Mouse (Mus musculus) kidney, postnatal 36 days (tissue): ENCODE results near the gene Kctd5.
"Not testable (repeated sequence)": the region's sequence is repeated elsewhere in the genome, so short reads cannot be mapped to it uniquely, and the experiment has no call there.

Experiments used
- DNase-seq, 2 experiments: peaks; one replicate each; pipeline ENCODE4 v3.0.0; 2021 to 2022; ENCODE audit warnings: mixed read lengths in 2 of 2

Kctd5 gene

DNA sequence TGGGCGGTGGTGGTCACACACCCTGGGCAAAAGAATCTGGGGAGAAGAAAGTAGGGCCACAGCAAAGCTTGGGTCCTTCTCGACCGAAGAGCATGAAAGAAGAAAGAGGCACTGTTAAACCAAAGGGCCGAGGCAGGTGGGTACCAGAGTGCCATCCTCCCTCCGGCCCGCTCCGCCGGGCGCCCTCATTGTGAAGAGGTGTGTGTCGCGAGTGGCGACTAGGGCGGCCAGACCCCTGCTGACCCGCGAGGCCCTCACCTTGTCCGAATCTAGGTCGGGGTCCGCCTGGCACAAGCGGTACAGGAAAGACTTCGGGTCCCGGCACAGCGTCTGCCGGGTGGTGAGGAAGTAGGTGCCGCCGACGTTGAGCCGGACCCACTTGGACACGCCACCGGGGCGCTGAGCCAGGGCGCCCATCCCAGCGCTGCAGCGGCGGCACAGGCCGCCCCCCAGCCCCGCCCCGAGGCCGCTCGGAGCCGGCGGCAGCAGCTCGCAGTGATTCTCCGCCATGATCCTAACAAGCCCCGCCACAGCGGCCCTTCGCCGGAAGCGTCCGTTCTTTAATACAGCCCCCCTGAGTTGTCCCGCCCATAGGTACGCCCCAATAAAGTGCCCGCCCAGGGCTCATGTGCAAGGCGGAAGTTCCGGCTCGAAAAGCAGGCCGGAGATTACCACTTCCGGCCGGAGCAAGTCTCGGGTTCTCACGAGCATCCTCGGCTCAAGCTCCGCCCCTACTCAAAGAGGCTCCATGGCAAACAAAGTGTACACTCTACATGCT lies at the start of gene Kctd5:
Kctd5 (minus strand) TSS at position 567 of the 778 bp plus-strand sequence.
- peak; percentile 94 to 95 for DNase-seq

GRCm38 (mm10) chr17:24119446-24119845 lies 46.2 kb upstream of the Kctd5 start:
- DNase-seq = no peak

- no peak for DNase-seq
Measured at GRCm38 (mm10) chr17:24113031-24113430, 39.7 kb upstream of the Kctd5 start.

DNA sequence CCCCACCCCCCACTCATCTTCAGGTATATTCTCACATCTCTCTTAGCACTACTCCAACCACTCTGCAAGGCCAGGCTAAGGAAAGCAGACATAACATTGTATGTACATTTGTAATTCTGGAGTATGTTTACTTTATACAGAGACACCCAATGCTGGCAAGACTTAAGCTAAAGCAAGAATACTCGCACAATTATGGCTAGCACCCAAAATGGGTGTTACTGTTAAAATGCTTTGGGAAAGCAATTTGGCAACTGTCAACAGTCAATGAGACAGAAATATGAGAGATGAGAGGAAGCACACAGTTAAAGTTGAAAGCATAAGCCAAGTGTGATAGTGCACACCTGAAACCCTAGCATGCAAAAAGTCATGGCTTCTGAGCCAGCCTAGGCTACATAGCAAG lies 38.0 kb upstream of the Kctd5 start:
- no peak for DNase-seq

DNA sequence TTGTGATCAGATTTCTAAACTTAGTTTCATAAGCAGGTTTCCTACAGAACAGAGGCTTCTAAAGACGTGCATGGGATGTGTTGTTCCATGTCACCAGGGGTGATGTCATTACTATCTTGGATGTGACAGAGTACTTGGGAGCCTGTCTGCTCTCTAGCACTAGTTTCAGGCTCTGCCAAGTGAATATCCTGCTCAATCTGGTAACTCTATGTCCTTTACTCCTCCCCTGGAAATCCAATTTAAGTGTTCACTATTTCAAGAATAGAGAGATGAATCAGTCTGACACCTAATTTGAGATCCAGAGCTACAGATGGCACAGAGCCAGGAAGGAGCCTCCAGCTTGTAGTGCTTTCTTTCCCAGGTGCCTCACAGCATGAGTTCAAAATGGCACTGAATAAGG lies 35.6 kb upstream of the Kctd5 start:
- peak in 1 of 2 experiments; percentile 11 for DNase-seq

DNA sequence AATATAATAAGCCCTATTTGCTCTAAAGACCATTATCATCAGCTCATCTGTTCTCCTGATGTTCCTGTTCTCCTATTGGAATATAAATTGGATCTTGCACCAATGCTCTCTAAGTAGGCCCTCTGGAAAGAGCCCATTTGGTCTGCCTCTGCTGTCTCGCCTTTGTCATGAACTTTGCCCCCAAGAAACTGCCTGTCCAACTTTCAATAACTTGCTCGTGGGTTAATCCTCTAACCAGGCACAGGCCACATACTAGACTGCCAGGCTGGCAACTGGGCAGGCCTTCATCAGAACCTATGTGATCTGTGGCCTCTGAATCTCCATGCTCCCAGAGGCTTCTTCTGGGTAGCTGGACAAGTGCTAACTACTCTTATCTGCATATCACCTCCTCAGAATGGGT lies 31.8 kb upstream of the Kctd5 start:
- DNase-seq = peak; percentile 64 to 67

- DNase-seq = no peak
Measured at GRCm38 (mm10) chr17:24098354-24098753, 25.1 kb upstream of the Kctd5 start.

- DNase-seq = no peak
Measured at GRCm38 (mm10) chr17:24090575-24090974, 17.3 kb upstream of the Kctd5 start.

GRCm38 (mm10) chr17:24086399-24086798 lies 13.1 kb upstream of the Kctd5 start:
- not testable (repeated sequence) for DNase-seq

DNA sequence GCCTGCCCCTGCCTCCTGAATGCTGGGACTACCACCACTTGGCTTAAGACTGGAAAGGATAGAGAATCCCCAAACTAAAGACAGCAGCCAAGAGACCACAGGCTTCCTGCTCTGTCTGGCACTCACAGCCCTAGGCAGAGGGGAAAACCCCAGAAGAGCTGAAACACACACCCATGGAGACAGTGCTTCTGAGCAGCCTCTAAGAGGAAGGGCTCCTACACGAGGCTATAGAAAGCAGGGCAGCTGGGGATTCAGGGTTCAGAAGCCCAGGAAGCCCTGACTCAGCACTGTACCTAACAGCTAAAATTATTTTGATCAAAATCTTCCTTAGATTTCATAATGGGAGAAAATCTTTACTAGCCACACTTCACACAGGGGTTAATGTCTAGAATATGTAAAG lies 11.3 kb upstream of the Kctd5 start:
- no peak for DNase-seq

- DNase-seq = no peak
Measured at GRCm38 (mm10) chr17:24077101-24077500, 3.8 kb upstream of the Kctd5 start.

GRCm38 (mm10) chr17:24069531-24069930 lies 3.8 kb downstream of the Kctd5 start:
- no peak for DNase-seq

DNA sequence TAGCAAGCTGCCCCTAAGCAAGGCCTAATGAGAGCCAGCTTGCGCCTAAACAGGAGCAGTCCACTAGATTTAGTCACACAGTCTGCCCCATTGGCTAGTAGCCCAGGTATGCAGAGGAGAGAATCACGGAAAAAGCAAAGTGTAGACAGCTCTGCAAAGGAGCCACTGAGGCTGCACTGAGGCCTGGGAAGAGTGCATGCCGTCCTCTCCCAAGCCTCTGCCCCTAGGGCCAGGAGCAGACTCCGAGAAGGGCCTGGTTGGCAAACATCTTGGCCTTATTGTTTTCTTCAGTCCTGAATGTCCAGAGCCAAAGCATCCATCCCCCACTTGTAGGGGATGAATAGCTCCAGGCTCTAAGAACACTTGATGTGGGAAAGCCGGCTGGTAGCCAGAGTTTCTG lies 5.0 kb downstream of the Kctd5 start:
- DNase-seq = no peak

DNA sequence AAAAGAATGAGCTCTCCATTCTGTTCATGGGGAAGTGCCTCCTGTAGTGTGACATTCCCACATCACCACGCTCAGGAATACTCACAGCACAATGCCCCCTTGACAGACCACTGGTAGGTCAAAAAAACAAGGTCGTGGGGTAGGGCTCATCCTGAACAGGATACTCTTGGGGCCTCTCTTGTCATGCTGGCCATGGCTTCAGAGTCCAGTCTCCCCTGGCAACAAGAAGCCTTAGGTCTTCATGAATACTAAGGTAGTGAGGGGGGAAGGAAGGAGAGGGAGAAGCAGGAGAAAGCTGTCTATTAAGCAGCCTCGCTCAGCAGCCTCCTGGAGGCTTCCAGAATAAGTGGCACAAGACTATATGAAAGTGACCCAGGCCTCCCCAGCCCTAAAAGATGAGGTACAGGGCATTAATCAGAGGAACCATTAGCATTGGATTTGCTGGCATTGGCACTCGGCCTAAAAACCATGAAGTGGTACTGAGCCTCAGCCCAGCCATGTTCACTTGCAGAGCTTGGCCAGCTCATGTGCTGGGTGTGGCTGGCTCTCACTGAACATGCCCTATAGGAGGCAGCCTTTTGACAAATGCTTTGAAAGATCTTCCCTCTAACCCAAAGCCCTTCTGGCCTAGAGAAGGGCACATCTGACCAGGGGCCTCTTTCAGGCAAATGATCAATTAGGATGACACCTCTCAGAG lies 10.7 kb downstream of the Kctd5 start:
- DNase-seq = no peak

- no peak for DNase-seq
Measured at GRCm38 (mm10) chr17:24057730-24058245, 15.5 kb downstream of the Kctd5 start.

DNA sequence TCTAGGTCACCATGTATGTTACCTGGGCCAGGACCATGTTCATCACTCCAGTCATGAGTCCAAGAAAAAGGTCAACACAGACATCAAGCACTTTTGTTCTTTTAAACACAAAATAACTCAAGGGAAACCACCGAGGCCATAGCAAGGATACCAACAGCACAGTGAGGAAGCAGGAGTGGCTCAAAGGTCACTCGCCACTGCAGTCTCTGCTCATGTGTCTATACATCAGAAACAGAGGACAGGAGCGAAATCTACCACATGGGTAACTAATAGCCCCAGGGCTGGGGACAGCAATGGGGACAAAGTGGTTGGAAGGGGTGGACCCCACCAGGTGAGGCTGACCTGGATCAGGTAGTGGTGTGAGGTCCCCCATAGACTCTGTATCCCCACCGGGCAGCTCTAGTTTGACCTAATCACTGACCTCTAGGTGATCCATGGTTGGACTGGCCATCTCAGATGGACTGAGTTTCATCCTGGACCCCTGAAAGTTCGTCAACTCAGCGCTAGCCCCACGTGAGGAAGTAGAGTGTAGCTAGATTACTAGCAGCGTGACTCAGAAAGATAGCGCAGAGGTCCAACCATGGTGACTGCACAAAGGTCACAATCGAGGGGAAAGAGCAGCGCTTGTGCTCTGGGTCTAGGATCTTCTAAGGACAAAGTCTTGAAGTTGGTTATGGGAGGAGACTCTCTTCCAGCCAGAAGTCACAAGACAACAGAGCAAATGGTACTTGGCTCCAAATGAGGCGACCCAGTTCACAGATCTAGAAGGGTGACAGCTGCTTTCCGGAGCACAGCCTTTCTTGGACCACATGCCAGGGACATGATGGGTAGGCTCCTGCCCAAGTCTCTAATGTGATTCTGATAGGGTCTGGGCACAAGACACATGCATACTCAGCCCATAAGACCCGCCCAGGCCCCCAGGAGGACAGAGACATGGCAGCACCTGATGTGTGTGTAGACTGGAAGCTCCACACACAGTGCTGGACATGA lies 16.4 kb downstream of the Kctd5 start:
- peak; percentile 16 for DNase-seq

GRCm38 (mm10) chr17:24049008-24049407 lies 24.3 kb downstream of the Kctd5 start:
- DNase-seq = no peak

GRCm38 (mm10) chr17:24048053-24048452 lies 25.2 kb downstream of the Kctd5 start:
- peak; percentile 10 to 12 for DNase-seq

- no peak for DNase-seq
Measured at GRCm38 (mm10) chr17:24046026-24046425, 27.3 kb downstream of the Kctd5 start.

DNA sequence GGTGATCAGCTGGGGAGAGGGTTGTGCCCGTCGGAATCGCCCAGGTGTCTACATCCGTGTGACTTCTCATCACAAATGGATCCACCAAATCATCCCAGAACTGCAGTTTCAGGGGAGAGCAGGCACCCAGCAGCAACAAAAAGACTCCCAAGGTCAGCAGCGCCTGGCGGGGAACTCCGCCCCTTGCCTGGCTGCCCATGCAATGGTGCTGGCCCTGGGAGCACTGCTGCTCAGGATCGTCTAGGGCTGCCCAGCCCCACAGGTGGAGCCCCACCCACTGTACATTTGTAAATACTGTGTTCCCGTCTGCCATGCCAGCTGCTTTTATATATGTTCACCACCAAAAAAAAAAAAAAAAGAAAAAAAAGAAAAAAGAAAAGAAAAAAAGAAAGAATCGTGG lies 27.7 kb downstream of the Kctd5 start:
- DNase-seq = no peak

GRCm38 (mm10) chr17:24044482-24044881 lies 28.8 kb downstream of the Kctd5 start:
- no peak for DNase-seq

DNA sequence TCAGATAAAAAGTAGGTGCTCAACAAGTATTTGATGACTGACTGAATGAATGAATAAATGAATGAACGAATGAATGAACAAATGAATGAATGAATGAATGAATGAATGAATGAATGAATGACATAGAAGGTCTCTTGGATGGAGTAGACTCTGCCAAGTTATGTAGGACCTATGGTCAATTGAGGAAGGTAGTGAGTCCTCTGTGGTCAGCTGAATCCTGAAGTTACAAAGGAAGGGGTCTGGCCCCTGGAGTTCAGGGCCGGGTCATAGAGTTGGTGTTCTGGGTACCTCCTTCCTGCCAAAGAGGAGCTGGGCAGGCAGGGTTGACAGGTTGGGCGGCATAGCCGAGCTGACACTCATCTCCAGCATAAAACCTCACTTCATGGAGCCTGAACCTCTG lies 35.4 kb downstream of the Kctd5 start, which contains the start of gene Prss27:
Prss27 (plus strand) TSS at position 301 of the 400 bp plus-strand sequence.
- no peak for DNase-seq

DNA sequence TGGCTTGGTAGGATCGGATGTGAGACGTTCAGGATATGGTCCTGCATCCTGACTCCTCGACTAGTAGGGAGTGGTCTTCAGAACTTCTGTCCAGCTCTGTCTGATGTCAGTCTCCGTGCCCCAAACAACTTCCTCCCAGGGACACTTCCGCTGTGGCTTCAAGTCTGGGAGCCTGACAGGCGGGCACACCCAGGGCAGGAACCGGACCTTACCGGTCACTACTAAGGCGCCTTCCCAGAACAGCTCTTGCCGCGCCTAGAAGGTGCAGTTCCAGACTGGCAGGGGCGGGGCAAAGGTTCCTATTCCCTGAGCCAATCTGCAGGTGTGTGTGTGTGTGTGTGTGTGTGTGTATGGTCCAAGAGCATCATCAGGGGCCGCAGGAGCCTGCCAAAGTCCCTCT lies 35.9 kb downstream of the Kctd5 start:
- DNase-seq = peak in 1 of 2 experiments; percentile 28
